Mouse (Mus musculus) midbrain, embryonic 10.5 days (tissue): ENCODE measurements at regions not wholly inside any gene's neighbourhood (a gene's known extent, or its start where the extent isn't known, plus 50 kb on each side); places are given as distances from the start of the nearest gene placed in this dataset.

ENCODE experiments used
- DNase-seq: peaks from one replicate; pipeline ENCODE4 v3.0.0-alpha.2; 2017; ENCODE audit warnings: low spot score
- H3K27ac ChIP-seq: fragments of 300-500 bp; sonication (generic); replicated peaks from 2 replicates; pipeline ENCODE4 v1.5.1; 2016; ENCODE audit warnings: mild to moderate bottlenecking
- H3K27me3 ChIP-seq: fragments of 300-500 bp; sonication (generic); 2 replicates; pipeline ENCODE4 v1.6.1; 2016; ENCODE audit warnings: low read depth, mild to moderate bottlenecking; ENCODE audit not compliant: poor library complexity, severe bottlenecking
- H3K36me3 ChIP-seq: fragments of 300-500 bp; sonication (generic); 2 replicates; pipeline ENCODE4 v1.6.1; 2016; ENCODE audit warnings: mild to moderate bottlenecking, moderate library complexity
- H3K4me1 ChIP-seq: fragments of 300-500 bp; sonication (generic); 2 replicates; pipeline ENCODE4 v1.6.1; 2016
- H3K4me3 ChIP-seq: fragments of 300-500 bp; sonication (generic); 2 replicates; pipeline ENCODE4 v1.5.1; 2016; ENCODE audit warnings: mild to moderate bottlenecking, moderate library complexity
- H3K9me3 ChIP-seq: fragments of 300-500 bp; sonication (generic); replicated peaks from 2 replicates; pipeline ENCODE4 v1.6.1; 2016; ENCODE audit warnings: mild to moderate bottlenecking
- WGBS: fragments of 180-500 bp; shearing (Covaris S2); methylation state at CpG from one replicate; pipeline ENCODE4 v1.1.7; 2016; 5-methylcytosine and 5-hydroxymethylcytosine counted together

GRCm38 (mm10) chr12:68862313-68862990, 296.5 kb downstream of the Rps29 start:
- H3K4me3 ChIP-seq, result no peak overlapping the region
- DNase-seq, result no peak
- no peak overlapping the region for H3K27ac ChIP-seq
- 54% methylated on average over 5 of the region's 5 CpGs for WGBS
- H3K9me3 ChIP-seq, result no peaks in the 10 kb centered on the region
- H3K27me3 ChIP-seq, result no peaks in the 10 kb centered on the region
- no peaks in the 10 kb centered on the region for H3K4me1 ChIP-seq
- no peaks in the 10 kb centered on the region for H3K36me3 ChIP-seq

- Histone ChIP-seq H3K27ac (no peak overlapping the region), H3K4me3 (no peak overlapping the region), H3K27me3 (no peaks in the 10 kb centered on the region), H3K9me3 (no peaks in the 10 kb centered on the region), H3K36me3 (no peaks in the 10 kb centered on the region), H3K4me1 (no peaks in the 10 kb centered on the region)
- no peak for DNase-seq
- WGBS, result 71% methylated on average over 2 of the region's 2 CpGs
Measured at GRCm38 (mm10) chr12:68860332-68860731, 298.7 kb downstream of the Rps29 start.

GRCm38 (mm10) chr12:68849616-68850140, 309.3 kb downstream of the Rps29 start:
- no peaks in the 10 kb centered on the region for H3K4me1 ChIP-seq
- no peaks in the 10 kb centered on the region for H3K36me3 ChIP-seq
- DNase-seq, result no peak
- H3K27me3 ChIP-seq, result no peaks in the 10 kb centered on the region
- no peaks in the 10 kb centered on the region for H3K9me3 ChIP-seq
- no peak overlapping the region for H3K27ac ChIP-seq
- 81% methylated on average over 9 of the region's 9 CpGs for WGBS
- no peak overlapping the region for H3K4me3 ChIP-seq

- no peak for DNase-seq
- no peaks in the 10 kb centered on the region for H3K27me3 ChIP-seq
- no peaks in the 10 kb centered on the region for H3K36me3 ChIP-seq
- no peak overlapping the region for H3K27ac ChIP-seq
- H3K4me1 ChIP-seq, result no peaks in the 10 kb centered on the region
- no peak overlapping the region for H3K4me3 ChIP-seq
- 93% methylated on average over 8 of the region's 8 CpGs for WGBS
- no peaks in the 10 kb centered on the region for H3K9me3 ChIP-seq
Measured at GRCm38 (mm10) chr12:68840815-68841214, 318.2 kb downstream of the Rps29 start.

GRCm38 (mm10) chr12:68840156-68840555, 318.8 kb downstream of the Rps29 start:
- WGBS, result 93% methylated on average over 2 of the region's 2 CpGs
- Histone ChIP-seq H3K4me1 (no peaks in the 10 kb centered on the region), H3K27ac (no peak overlapping the region), H3K27me3 (no peaks in the 10 kb centered on the region), H3K4me3 (no peak overlapping the region), H3K36me3 (no peaks in the 10 kb centered on the region), H3K9me3 (no peaks in the 10 kb centered on the region)
- no peak for DNase-seq

- WGBS, result 91% methylated on average over 3 of the region's 3 CpGs
- no peaks in the 10 kb centered on the region for H3K9me3 ChIP-seq
Measured at GRCm38 (mm10) chr12:68836023-68836422, 323.0 kb downstream of the Rps29 start.

GRCm38 (mm10) chr12:68833914-68834313, 325.1 kb downstream of the Rps29 start:
- Histone ChIP-seq H3K27me3 (no peaks in the 10 kb centered on the region), H3K27ac (no peak overlapping the region), H3K9me3 (no peaks in the 10 kb centered on the region), H3K4me1 (no peaks in the 10 kb centered on the region), H3K36me3 (no peaks in the 10 kb centered on the region), H3K4me3 (no peak overlapping the region)
- no peak for DNase-seq
- 85% methylated on average over 4 of the region's 4 CpGs for WGBS

More at GRCm38 (mm10) chr12:68836023-68836422, 323.0 kb downstream of the Rps29 start:
- Histone ChIP-seq H3K4me1 (no peaks in the 10 kb centered on the region), H3K27ac (no peak overlapping the region), H3K36me3 (no peaks in the 10 kb centered on the region), H3K4me3 (no peak overlapping the region), H3K27me3 (no peaks in the 10 kb centered on the region)
- no peak for DNase-seq

- Histone ChIP-seq H3K4me3 (no peak overlapping the region), H3K27me3 (no peaks in the 10 kb centered on the region), H3K36me3 (no peaks in the 10 kb centered on the region), H3K27ac (no peak overlapping the region), H3K4me1 (peaks cover 3% of the 10 kb centered on the region; the same call in 1 of the 2 replicates), H3K9me3 (no peaks in the 10 kb centered on the region)
- no peak for DNase-seq
- 94% methylated on average over 3 of the region's 3 CpGs for WGBS
Measured at GRCm38 (mm10) chr12:68829404-68829803, 329.6 kb downstream of the Rps29 start.

- Histone ChIP-seq H3K36me3 (no peaks in the 10 kb centered on the region), H3K4me1 (peaks cover 3% of the 10 kb centered on the region; the same call in 1 of the 2 replicates), H3K9me3 (no peaks in the 10 kb centered on the region), H3K27me3 (no peaks in the 10 kb centered on the region), H3K27ac (no peak overlapping the region), H3K4me3 (no peak overlapping the region)
- DNase-seq, result no peak
- 81% methylated on average over 9 of the region's 9 CpGs for WGBS
Measured at GRCm38 (mm10) chr12:68827549-68828249, 331.3 kb downstream of the Rps29 start.

- 91% methylated on average over 5 of the region's 5 CpGs for WGBS
- no peaks in the 10 kb centered on the region for H3K9me3 ChIP-seq
- no peak overlapping the region for H3K4me3 ChIP-seq
- H3K36me3 ChIP-seq, result no peaks in the 10 kb centered on the region
- no peaks in the 10 kb centered on the region for H3K27me3 ChIP-seq
- no peak overlapping the region for H3K27ac ChIP-seq
- no peaks in the 10 kb centered on the region for H3K4me1 ChIP-seq
- DNase-seq, result no peak
Measured at GRCm38 (mm10) chr12:68794396-68794795, 364.6 kb downstream of the Rps29 start.

GRCm38 (mm10) chr12:68783636-68784035, 375.4 kb downstream of the Rps29 start:
- H3K27ac ChIP-seq, result no peak overlapping the region
- H3K4me1 ChIP-seq, result no peaks in the 10 kb centered on the region
- H3K36me3 ChIP-seq, result no peaks in the 10 kb centered on the region
- H3K9me3 ChIP-seq, result no peaks in the 10 kb centered on the region
- no peaks in the 10 kb centered on the region for H3K27me3 ChIP-seq
- no peak for DNase-seq
- 93% methylated on average over 4 of the region's 4 CpGs for WGBS
- H3K4me3 ChIP-seq, result no peak overlapping the region

- no peak overlapping the region for H3K4me3 ChIP-seq
- DNase-seq, result no peak
- 86% methylated on average over 2 of the region's 2 CpGs for WGBS
- no peaks in the 10 kb centered on the region for H3K27me3 ChIP-seq
- H3K36me3 ChIP-seq, result no peaks in the 10 kb centered on the region
- H3K27ac ChIP-seq, result no peak overlapping the region
- no peaks in the 10 kb centered on the region for H3K4me1 ChIP-seq
- no peaks in the 10 kb centered on the region for H3K9me3 ChIP-seq
Measured at GRCm38 (mm10) chr12:68775503-68775902, 383.5 kb downstream of the Rps29 start.

GRCm38 (mm10) chr12:68774800-68775199, 384.2 kb downstream of the Rps29 start:
- Histone ChIP-seq H3K4me1 (no peaks in the 10 kb centered on the region), H3K4me3 (no peak overlapping the region), H3K36me3 (no peaks in the 10 kb centered on the region), H3K27me3 (no peaks in the 10 kb centered on the region), H3K9me3 (no peaks in the 10 kb centered on the region), H3K27ac (no peak overlapping the region)
- 91% methylated on average over 8 of the region's 8 CpGs for WGBS
- no peak for DNase-seq
